Mouse (Mus musculus) limb, embryonic 10.5 days (tissue): ENCODE results near the gene Rab11fip3. TPM values are rescaled to one million over a fixed set of nuclear protein-coding genes. Genes with fewer than 3 reads are reported as not detected.
A peak's percentile ranks its signal among the peaks of the same experiment; 100 is the strongest.

Experiments
- DNase-seq: peaks from one replicate; pipeline ENCODE4 v3.0.0-alpha.2; 2017; ENCODE audit warnings: low spot score
- H3K27ac ChIP-seq: fragments of 300-500 bp; sonication (generic); 2 replicates; pipeline ENCODE4 v1.5.1; 2016; ENCODE audit warnings: mild to moderate bottlenecking
- H3K27me3 ChIP-seq: fragments of 300-500 bp; sonication (generic); 2 replicates; pipeline ENCODE4 v1.6.1; 2016; ENCODE audit warnings: low read depth, mild to moderate bottlenecking; ENCODE audit not compliant: poor library complexity, severe bottlenecking
- H3K36me3 ChIP-seq: fragments of 300-500 bp; sonication (generic); 2 replicates; pipeline ENCODE4 v1.6.1; 2016; ENCODE audit warnings: mild to moderate bottlenecking, moderate library complexity
- H3K4me1 ChIP-seq: fragments of 300-500 bp; sonication (generic); 2 replicates; pipeline ENCODE4 v1.6.1; 2016
- H3K4me3 ChIP-seq: fragments of 300-500 bp; sonication (generic); 2 replicates; pipeline ENCODE4 v1.5.1; 2016; ENCODE audit warnings: mild to moderate bottlenecking, moderate library complexity
- H3K9me3 ChIP-seq: fragments of 300-500 bp; sonication (generic); replicated peaks from 2 replicates; pipeline ENCODE4 v1.6.1; 2016; ENCODE audit warnings: mild to moderate bottlenecking
- WGBS: fragments of 180-500 bp; shearing (Covaris S2); methylation state at CpG from one replicate; pipeline ENCODE4 v1.1.7; 2016; 5-methylcytosine and 5-hydroxymethylcytosine counted together
- polyA plus RNA-seq: library from polyadenylated mRNA; unstranded; fragments of >200 nt; fragmentation: Nextera tagmentation; extraction: Ambion mirVana; gene quantifications from 2 replicates; pipeline ENCODE4 v1.2.1, GENCODE M21; 2016

The Rab11fip3 gene
- polyA plus RNA-seq, 1 experiment from 2014 or later, result 22.1 TPM

DNA sequence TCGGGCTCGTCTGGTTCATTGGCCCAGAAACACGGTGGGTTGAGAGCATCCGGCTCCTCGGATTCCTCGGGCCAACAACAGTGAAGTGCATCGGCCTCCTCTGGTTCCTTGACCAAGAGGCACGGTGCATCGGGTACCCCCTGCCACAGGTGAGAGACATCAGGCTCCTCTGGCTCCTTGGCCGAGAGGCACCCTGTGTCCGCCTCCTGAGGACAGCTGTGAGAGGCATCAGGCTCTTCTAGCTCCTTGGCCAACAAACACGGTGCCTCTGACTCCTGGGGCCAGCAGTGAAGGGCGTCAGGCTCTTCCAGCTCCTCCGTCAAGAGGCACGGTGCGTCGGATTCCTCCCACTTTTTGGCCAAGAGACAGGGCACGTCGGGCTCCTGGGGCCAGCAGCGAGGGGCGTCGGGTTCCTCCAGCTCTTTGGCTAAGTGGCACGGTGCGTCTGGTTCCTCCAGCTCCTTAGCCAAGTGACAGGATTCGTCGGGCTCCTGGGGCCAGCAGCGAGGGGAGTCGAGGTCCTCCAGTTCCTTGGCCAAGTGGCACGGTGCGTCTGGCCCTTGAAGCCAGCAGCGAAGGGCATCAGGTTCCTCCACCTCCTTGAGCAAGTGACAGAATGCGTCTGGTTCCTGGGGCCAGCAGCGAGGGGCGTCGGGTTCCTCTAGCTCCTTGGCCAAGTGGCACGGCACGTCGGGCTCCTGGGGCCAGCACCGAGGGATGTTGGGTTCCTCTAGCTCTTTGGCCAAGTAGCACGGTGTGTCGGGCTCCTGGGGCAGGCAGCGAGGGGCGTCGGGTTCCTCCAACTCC, 1.1 kb downstream of the Rab11fip3 start:
- peak overlapping the region; percentile 92 for H3K27ac ChIP-seq
- H3K27me3 ChIP-seq, result peaks cover 32% of the 10 kb centered on the region
- H3K9me3 ChIP-seq, result no peaks in the 10 kb centered on the region
- whole genome bisulfite sequencing, result under 1% methylated on average over 44 of the region's 44 CpGs
- peak; percentile 73 for DNase-seq
- H3K4me1 ChIP-seq, result peaks cover 48% of the 10 kb centered on the region
- H3K36me3 ChIP-seq, result peaks cover 33% of the 10 kb centered on the region
- H3K4me3 ChIP-seq, result peak overlapping the region; percentile 97

DNA sequence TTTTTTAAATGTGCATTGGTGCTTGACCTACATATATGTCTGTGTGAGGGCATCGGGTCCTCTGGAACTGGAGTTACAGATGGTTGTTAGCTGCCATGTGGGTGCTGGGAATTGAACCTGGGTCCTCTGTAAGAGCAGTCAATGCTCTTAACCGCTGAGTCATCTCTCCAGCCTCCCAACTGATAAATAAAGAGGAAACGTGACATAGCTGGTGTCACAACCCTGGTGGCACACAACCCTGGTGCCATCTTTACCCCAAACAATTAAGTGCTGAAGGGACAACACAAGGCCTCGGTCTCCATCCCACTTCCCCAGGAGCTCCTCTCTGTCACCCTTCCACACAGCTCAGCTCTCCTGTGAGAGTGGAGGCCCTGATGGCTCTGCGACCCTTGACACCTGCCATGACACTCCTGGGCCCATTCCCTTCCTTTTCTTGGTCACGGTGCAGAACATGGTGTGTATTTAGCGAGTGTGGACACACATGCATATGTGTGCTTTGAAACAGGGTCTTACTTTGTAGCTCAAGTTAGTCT, 2.8 kb downstream of the Rab11fip3 start:
- H3K27ac ChIP-seq, result no peak overlapping the region
- peaks cover 27% of the 10 kb centered on the region for H3K27me3 ChIP-seq
- peaks cover 48% of the 10 kb centered on the region for H3K4me1 ChIP-seq
- H3K4me3 ChIP-seq, result peak overlapping the region; percentile 97
- 94% methylated on average over 7 of the region's 7 CpGs for WGBS
- peaks cover 47% of the 10 kb centered on the region for H3K36me3 ChIP-seq
- H3K9me3 ChIP-seq, result no peaks in the 10 kb centered on the region
- DNase-seq, result no peak

DNA sequence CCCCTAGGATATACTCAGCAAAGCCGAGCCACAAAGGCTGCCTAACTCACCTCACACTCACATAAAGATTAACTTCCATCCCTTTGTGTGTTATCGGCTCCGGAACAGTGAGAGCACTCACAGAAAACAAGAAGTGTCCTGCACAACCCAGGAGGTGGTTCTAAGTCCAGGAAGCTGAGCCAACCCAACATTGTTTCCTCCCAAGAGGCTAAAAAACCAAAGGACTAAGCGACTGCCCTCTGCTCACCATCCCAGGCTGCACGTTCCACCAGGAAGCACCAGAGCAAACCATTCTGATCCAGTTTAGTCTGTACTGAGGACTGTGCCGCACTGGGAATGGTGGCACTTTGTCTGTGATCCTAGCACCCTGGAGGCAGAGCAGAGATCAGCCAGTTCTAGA, 4.4 kb downstream of the Rab11fip3 start:
- H3K4me3 ChIP-seq, result no peak overlapping the region

DNA sequence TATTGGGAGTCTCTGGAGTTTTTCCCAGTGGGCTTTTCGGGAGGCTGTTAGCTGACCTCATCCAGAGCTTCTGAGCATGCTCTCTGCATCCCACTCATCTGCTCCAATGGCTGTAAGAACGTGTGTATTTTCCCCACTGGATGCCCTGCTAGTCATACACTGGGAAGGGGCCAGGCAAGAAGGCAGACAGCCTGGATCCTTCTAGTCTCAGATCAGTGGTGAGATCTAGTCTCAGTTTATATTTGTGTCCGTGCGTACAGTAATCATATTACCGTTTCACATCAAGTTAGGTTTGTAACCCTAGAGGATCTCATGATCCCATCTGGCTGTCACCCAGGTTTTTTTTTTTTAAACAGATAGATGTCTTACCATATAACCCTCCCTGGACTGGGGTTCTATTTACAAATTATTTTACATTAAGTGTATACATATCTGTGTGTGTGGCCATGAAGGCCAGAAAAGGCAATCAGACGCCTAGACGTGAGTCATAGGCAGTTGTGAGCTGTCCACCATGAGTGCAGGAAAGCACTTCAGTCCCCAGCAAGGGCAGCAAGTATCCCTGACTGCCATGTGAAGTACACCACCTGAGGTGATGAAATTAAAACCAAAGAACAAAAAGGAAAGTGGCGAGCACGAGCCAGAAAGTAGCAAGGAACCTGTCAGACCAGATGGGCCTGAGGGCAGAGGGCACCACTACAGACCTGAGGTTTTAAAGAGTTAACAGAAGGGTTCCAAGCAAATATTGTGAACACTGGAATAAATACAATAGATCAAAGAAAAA, 11.4 kb downstream of the Rab11fip3 start:
- H3K27ac ChIP-seq, result no peak overlapping the region
- peaks cover 76% of the 10 kb centered on the region for H3K36me3 ChIP-seq
- no peak for DNase-seq
- peaks cover 21% of the 10 kb centered on the region for H3K4me1 ChIP-seq
- 86% methylated on average over 9 of the region's 9 CpGs for WGBS
- no peak overlapping the region for H3K4me3 ChIP-seq
- no peaks in the 10 kb centered on the region for H3K27me3 ChIP-seq
- H3K9me3 ChIP-seq, result no peaks in the 10 kb centered on the region

More for the DNA sequence above, 4.4 kb downstream of the Rab11fip3 start:
- WGBS, result 88% methylated on average over 6 of the region's 6 CpGs
- H3K9me3 ChIP-seq, result no peaks in the 10 kb centered on the region
- H3K36me3 ChIP-seq, result peaks cover 56% of the 10 kb centered on the region
- no peak for DNase-seq
- H3K4me1 ChIP-seq, result peaks cover 51% of the 10 kb centered on the region
- peaks cover 12% of the 10 kb centered on the region; the same call in 1 of the 2 replicates for H3K27me3 ChIP-seq
- no peak overlapping the region for H3K27ac ChIP-seq

DNA sequence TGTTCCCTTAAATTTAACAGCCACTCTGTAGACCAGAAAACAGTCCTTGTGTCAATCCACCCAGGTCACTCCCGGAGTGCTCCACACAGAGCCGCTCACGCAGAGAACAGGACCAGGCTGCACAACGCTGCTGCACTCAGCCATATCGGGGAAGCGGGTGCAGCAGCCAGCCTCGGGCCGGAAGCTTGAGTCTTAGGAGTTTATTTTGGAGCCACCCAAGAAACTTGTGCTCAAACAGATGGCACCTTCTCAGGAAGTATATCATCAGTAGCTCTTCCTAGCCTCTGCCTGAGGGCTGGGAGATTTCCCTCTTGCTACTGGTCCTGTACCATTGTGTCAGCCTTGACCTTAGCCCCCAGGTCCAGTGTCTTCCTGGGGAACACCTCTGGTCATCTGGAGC, 12.1 kb downstream of the Rab11fip3 start:
- Histone ChIP-seq H3K36me3 (peaks cover 74% of the 10 kb centered on the region), H3K27ac (no peak overlapping the region), H3K4me3 (no peak overlapping the region), H3K4me1 (peaks cover 21% of the 10 kb centered on the region), H3K9me3 (no peaks in the 10 kb centered on the region), H3K27me3 (no peaks in the 10 kb centered on the region)
- 91% methylated on average over 8 of the region's 8 CpGs for WGBS
- DNase-seq, result no peak

DNA sequence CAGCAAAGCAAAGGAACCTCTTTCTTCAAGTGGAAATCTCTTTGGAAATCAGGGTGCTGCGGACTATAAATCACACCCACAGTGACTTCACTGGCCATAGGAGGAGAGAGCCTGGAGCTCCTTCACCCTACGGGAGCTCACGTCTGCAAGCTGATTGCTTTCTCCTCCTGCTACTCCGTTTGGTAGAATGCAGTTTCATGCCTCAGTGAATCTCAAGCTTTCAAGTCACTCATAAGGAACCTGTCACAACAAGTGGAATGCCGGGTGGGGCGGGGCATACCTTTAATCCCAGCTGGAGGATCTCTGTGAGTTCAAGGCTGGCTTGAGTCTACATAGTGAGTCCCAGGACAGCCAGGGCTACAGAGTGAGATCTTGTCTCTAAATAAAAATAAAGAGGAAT, 14.2 kb downstream of the Rab11fip3 start:
- Histone ChIP-seq H3K27me3 (no peaks in the 10 kb centered on the region), H3K4me1 (peaks cover 19% of the 10 kb centered on the region), H3K36me3 (peaks cover 75% of the 10 kb centered on the region), H3K27ac (no peak overlapping the region), H3K9me3 (no peaks in the 10 kb centered on the region), H3K4me3 (no peak overlapping the region)
- DNase-seq, result no peak
- 63% methylated on average over 6 of the region's 6 CpGs for WGBS

DNA sequence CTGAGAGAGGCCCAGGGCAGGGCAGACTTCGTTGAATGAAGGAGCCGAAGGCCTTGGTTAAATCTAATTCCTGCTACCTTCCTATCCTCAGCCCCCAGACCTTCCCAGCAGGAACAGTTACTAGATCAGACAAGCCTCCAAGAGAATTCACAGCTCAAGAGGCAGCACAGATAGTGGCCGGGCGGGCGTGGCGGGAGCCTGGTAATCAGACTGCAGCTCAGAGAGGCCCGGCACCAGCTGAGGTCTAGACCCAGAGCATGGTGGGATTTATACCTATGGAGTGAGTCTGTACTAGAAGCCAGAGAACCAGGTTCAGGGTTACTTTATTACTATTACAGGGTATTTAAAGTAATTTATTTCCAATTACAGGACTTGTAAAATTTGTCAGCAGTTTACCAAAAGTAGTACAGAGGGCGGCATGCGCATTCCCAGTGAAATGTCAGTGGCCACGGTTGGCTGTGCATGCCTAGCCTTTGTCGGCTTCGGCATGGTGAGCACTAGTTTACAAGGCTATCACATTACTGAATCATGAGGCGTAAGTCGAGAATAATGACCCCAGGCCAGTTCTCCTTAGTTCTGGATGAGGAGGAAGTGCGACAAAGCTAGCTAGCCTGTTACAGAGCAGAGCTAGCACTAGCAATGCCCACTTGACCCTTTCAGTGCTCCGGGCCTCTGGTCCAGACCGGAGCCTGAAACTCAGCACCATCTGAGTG, 15.1 kb downstream of the Rab11fip3 start:
- Histone ChIP-seq H3K27ac (0 out of 2 replicates have a peak overlapping the region, but pooled peaks have one; percentile 27), H3K36me3 (peaks cover 70% of the 10 kb centered on the region), H3K27me3 (no peaks in the 10 kb centered on the region), H3K4me1 (peaks cover 15% of the 10 kb centered on the region), H3K4me3 (no peak overlapping the region), H3K9me3 (no peaks in the 10 kb centered on the region)
- DNase-seq, result peak; percentile 37
- WGBS, result 51% methylated on average over 17 of the region's 17 CpGs

DNA sequence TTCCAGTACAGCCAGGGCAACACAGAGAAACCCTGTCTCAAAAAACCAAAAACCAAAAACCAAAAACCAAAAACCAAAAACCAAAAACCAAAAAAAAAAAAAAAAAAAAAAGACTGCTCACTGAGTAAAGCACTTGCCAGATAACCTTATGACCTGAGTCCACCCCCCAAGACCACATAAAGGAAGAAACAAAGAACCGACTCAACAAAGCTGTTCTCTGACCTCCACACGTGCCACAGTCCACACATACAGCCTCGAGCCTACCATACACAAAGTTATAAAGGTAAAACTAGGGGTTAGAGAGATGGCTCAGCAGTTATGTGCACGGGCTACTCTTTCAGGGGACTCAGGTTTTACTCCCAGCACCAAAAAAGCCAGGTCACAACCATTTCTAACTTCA, 16.6 kb downstream of the Rab11fip3 start:
- Histone ChIP-seq H3K36me3 (peaks cover 61% of the 10 kb centered on the region), H3K9me3 (no peaks in the 10 kb centered on the region), H3K4me1 (peaks cover 15% of the 10 kb centered on the region), H3K4me3 (no peak overlapping the region), H3K27me3 (no peaks in the 10 kb centered on the region), H3K27ac (no peak overlapping the region)
- DNase-seq, result no peak
- 83% methylated on average over 4 of the region's 4 CpGs for WGBS

DNA sequence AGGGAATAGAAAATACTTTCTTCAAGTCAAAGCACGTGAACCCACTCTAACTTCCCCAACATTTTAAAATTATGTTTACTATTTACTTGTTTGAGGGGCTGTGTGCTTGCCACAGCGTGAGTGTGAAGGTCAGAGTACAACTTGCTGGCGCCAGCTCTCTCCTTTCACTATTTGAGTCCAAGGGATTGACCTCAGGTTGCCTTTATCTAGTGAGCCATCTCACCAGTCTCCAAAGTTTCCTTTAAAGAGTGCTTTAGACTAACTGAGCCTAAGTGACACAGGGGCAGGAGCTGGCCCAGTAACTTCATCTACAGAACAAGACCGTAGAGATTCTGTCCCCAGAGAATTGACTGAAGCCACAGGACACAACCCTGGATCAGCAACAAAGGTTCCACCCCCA, 17.3 kb downstream of the Rab11fip3 start:
- 96% methylated on average over 4 of the region's 4 CpGs for WGBS
- H3K36me3 ChIP-seq, result peaks cover 54% of the 10 kb centered on the region
- no peaks in the 10 kb centered on the region for H3K9me3 ChIP-seq
- H3K27me3 ChIP-seq, result no peaks in the 10 kb centered on the region
- H3K4me1 ChIP-seq, result peaks cover 15% of the 10 kb centered on the region
- DNase-seq, result no peak
- H3K27ac ChIP-seq, result no peak overlapping the region
- no peak overlapping the region for H3K4me3 ChIP-seq

DNA sequence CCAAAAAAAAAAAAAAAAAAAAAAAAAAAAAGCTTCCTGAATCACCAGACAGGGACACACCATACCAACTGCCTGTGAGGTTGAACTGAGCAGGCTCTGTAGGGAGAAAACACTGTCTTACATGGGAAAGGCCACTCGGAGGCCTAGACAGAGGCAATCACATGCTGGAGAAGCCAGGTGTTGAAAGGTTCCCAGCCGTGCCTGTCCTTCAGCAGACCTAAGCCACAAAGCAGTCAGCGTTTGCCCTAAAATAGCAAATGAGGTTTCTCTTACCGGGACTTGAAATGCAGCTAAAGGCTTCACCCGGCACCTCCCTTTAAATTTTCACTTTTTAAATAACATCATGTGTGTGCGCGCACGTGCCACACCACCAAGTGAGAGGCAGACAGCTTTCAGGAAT, 21.2 kb downstream of the Rab11fip3 start:
- Histone ChIP-seq H3K9me3 (no peaks in the 10 kb centered on the region), H3K27me3 (no peaks in the 10 kb centered on the region), H3K4me3 (no peak overlapping the region), H3K4me1 (no peaks in the 10 kb centered on the region), H3K27ac (no peak overlapping the region), H3K36me3 (peaks cover 26% of the 10 kb centered on the region)
- WGBS, result 92% methylated on average over 8 of the region's 8 CpGs
- DNase-seq, result no peak

DNA sequence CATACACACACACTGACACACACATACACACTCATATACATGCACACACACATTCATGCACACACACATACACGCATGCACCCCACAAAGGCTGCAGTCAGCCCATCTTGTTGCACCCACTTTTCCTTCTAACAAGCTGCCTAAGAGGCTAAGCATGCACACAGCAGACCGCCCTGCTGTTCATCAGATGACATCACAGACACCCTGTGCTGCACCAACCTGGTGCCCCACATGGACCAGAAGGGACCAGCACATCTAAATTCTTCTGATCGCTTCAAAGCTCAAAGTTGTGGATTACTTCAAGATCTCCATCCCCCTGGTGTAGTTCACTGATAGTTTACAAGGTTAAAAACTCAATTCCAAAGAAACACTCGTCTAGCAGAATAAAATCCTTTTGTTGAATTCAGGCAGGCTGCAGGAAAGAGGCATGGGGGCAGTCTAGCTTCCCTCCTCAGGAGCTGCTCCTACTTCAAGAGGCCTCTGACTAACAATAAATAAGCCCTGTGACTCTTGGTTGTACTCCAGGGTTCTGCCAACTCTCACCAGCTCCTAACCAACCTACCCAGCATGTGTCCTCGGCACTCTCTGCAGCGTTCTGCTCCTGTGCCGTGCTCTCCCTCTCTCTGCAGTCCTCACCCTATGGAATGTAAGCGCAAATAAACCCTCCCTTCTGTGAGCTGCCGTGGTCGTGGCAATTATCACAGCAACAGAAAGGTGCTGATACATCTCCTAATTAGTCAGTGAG, 22.9 kb downstream of the Rab11fip3 start:
- 67% methylated on average over 10 of the region's 10 CpGs for WGBS
- peaks cover 15% of the 10 kb centered on the region for H3K36me3 ChIP-seq
- no peak overlapping the region for H3K4me3 ChIP-seq
- no peak overlapping the region for H3K27ac ChIP-seq
- H3K9me3 ChIP-seq, result no peaks in the 10 kb centered on the region
- no peaks in the 10 kb centered on the region for H3K27me3 ChIP-seq
- no peak for DNase-seq
- H3K4me1 ChIP-seq, result no peaks in the 10 kb centered on the region

DNA sequence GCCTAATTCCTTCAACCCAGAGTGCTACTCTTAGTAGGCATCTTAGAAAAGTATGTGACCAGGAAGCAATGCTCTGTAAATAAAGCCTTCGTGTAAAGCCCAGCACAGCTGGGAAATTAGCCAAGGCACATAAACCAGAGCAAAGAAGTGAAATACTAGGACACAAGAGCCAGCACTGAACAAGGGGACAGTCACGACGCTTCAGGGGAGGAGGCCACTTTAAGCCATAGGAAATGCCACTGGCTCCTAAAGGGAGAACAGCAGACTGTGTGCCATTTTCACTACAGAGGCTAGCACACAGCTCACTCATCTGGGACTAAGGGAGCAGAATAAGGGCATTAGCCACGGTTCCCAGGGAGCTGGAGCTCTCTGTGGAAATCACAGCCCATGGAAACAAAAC, 24.1 kb downstream of the Rab11fip3 start:
- Histone ChIP-seq H3K4me3 (no peak overlapping the region), H3K9me3 (no peaks in the 10 kb centered on the region), H3K27ac (no peak overlapping the region), H3K36me3 (peaks cover 9% of the 10 kb centered on the region), H3K27me3 (no peaks in the 10 kb centered on the region), H3K4me1 (no peaks in the 10 kb centered on the region)
- DNase-seq, result no peak
- 91% methylated on average over 4 of the region's 4 CpGs for WGBS
